ENCODE assay signal across 8 mouse cellular contexts in genomic region chr5:96209916-96210583, GRCm38 (mm10). TPM values are rescaled to one million over a fixed set of nuclear protein-coding genes. Genes with fewer than 3 reads are reported as not detected.
DNase-seq lines count a peak whose midpoint lies in the region; ATAC-seq and TF ChIP-seq lines count a peak whose summit lies in the region.

No protein-coding gene starts in this region.

- no peaks in the 10 kb centered on the region; the same call in 1 of the 2 replicates for H3K27me3 ChIP-seq in ES-Bruce4 (ENCODE audit: control insufficient read depth, insufficient read depth, low read length, poor library complexity, severe bottlenecking)
- H3K27me3 ChIP-seq in forebrain, embryonic 13.5 days, result no peaks in the 10 kb centered on the region
- no peaks in the 10 kb centered on the region for H3K27me3 ChIP-seq in liver, postnatal 0 days (ENCODE audit: insufficient read depth, low read length)
- no peaks in the 10 kb centered on the region for H3K27me3 ChIP-seq in neural tube, embryonic 14.5 days (ENCODE audit: control insufficient read depth, insufficient read depth, low read length)

- no peak for TF ChIP-seq CTCF in ES-Bruce4 (IDR thresholded peaks at IDR 0.05; ENCODE audit: low read depth, low read length)
- TF ChIP-seq CTCF in liver, postnatal 0 days (IDR thresholded peaks at IDR 0.05; ENCODE audit: low read depth), result no peak

- H3K9me3 ChIP-seq in ES-Bruce4 (replicated peaks; ENCODE audit: control insufficient read depth, insufficient read depth, low read length, poor library complexity, severe bottlenecking), result no peaks in the 10 kb centered on the region
- H3K9me3 ChIP-seq in forebrain, embryonic 13.5 days (replicated peaks), result no peaks in the 10 kb centered on the region
- H3K9me3 ChIP-seq in liver, postnatal 0 days (ENCODE audit: low read length), result no peaks in the 10 kb centered on the region
- H3K9me3 ChIP-seq in neural tube, embryonic 14.5 days (ENCODE audit: control insufficient read depth, low read length), result no peaks in the 10 kb centered on the region

- WGBS in forebrain, embryonic 13.5 days, result under 1% methylated on average over 35 of the region's 35 CpGs
- WGBS in large intestine, adult 2 months, result under 1% methylated on average over 35 of the region's 35 CpGs
- WGBS in liver, postnatal 0 days (ENCODE audit: insufficient replicate concordance), result under 1% methylated on average over 35 of the region's 35 CpGs
- WGBS in neural tube, embryonic 14.5 days, result under 1% methylated on average over 35 of the region's 35 CpGs

- peak overlapping the region; percentile 85 for H3K4me3 ChIP-seq in ES-Bruce4 (ENCODE audit: low read depth, low read length)
- peak overlapping the region; percentile 84 for H3K4me3 ChIP-seq in forebrain, embryonic 13.5 days
- H3K4me3 ChIP-seq in liver, postnatal 0 days (ENCODE audit: low read depth, low read length), result peak overlapping the region; percentile 73
- peak overlapping the region; percentile 68 for H3K4me3 ChIP-seq in neural tube, embryonic 14.5 days (ENCODE audit: low read depth, low read length)

- H3K4me1 ChIP-seq in ES-Bruce4 (ENCODE audit: control insufficient read depth, insufficient read depth, low read length), result no peaks in the 10 kb centered on the region
- H3K4me1 ChIP-seq in forebrain, embryonic 13.5 days, result peaks cover 24% of the 10 kb centered on the region
- H3K4me1 ChIP-seq in liver, postnatal 0 days (ENCODE audit: insufficient read depth), result peaks cover 27% of the 10 kb centered on the region
- peaks cover 7% of the 10 kb centered on the region; the same call in 1 of the 2 replicates for H3K4me1 ChIP-seq in neural tube, embryonic 14.5 days (ENCODE audit: control insufficient read depth, insufficient read depth, low read length)

- no peak overlapping the region for H3K27ac ChIP-seq in ES-Bruce4 (ENCODE audit: insufficient read depth, low read length)
- peak overlapping the region; percentile 51; the same call in 1 of the 2 replicates for H3K27ac ChIP-seq in forebrain, embryonic 13.5 days
- H3K27ac ChIP-seq in liver, postnatal 0 days (ENCODE audit: low read depth), result peak overlapping the region; percentile 73
- H3K27ac ChIP-seq in neural tube, embryonic 14.5 days (ENCODE audit: low read depth, low read length), result peak overlapping the region; percentile 41; the same call in 1 of the 2 replicates

- 0 out of 2 replicates have a peak, but pooled peaks have one; percentile 29 for TF ChIP-seq EP300 in ES-Bruce4 (IDR thresholded peaks at IDR 0.05; ENCODE audit: insufficient read depth, low read depth, low read length)
- TF ChIP-seq EP300 in liver, postnatal 0 days (IDR thresholded peaks at IDR 0.05; ENCODE audit: low read depth), result peak; percentile 78; the same call in 1 of the 2 replicates

- intact Hi-C loops in heart, postnatal 10 days (cut with DNase I), result loop anchor here (2.0 to 5.0 kb wide), 2 partner anchors 49 to 123 kb away; no protein-coding TSS in a partner anchor

- H3K4me2 ChIP-seq in forebrain, embryonic 13.5 days, result peak overlapping the region; percentile 75
- peak overlapping the region; percentile 80 for H3K4me2 ChIP-seq in liver, postnatal 0 days (ENCODE audit: low read depth, low read length)
- H3K4me2 ChIP-seq in neural tube, embryonic 14.5 days (ENCODE audit: low read depth, low read length), result peak overlapping the region; percentile 71

- peak; percentile 95 to 97 for DNase-seq in heart, postnatal 10 days
- peak; percentile 78 for DNase-seq in large intestine, adult 2 months (ENCODE audit: low read depth, low spot score)
- peak; percentile 93 for DNase-seq in liver, postnatal 0 days
- DNase-seq in testis, postnatal 10 days (ENCODE audit: low spot score), result peak; percentile 91

- H3K36me3 ChIP-seq in ES-Bruce4 (ENCODE audit: control insufficient read depth, insufficient read depth, low read length, poor library complexity, severe bottlenecking), result peaks cover 4% of the 10 kb centered on the region
- H3K36me3 ChIP-seq in forebrain, embryonic 13.5 days (ENCODE audit: poor library complexity, severe bottlenecking), result peaks cover 7% of the 10 kb centered on the region
- H3K36me3 ChIP-seq in liver, postnatal 0 days (replicated peaks; ENCODE audit: insufficient read depth, low read length), result peaks cover 10% of the 10 kb centered on the region
- H3K36me3 ChIP-seq in neural tube, embryonic 14.5 days (ENCODE audit: control insufficient read depth, insufficient read depth, low read length), result no peaks in the 10 kb centered on the region

- H3K9ac ChIP-seq in ES-Bruce4 (ENCODE audit: low read depth, poor library complexity, severe bottlenecking), result peak overlapping the region; percentile 60
- H3K9ac ChIP-seq in forebrain, embryonic 13.5 days, result peak overlapping the region; percentile 77
- peak overlapping the region; percentile 71 for H3K9ac ChIP-seq in liver, postnatal 0 days (replicated peaks)
- peak overlapping the region; percentile 61 for H3K9ac ChIP-seq in neural tube, embryonic 14.5 days (replicated peaks; ENCODE audit: low read depth, low read length)

- peak; percentile 92 for ATAC-seq in cerebellum, adult (ENCODE audit: insufficient number of reproducible peaks, low FRiP score, low TSS enrichment)
- ATAC-seq in forebrain, embryonic 13.5 days, result peak; percentile 98
- ATAC-seq in liver, postnatal 0 days, result peak; percentile 98
- peak; percentile 98 for ATAC-seq in neural tube, embryonic 14.5 days (ENCODE audit: low read depth)

- TF ChIP-seq POLR2A in ES-Bruce4 (IDR thresholded peaks at IDR 0.05; ENCODE audit: insufficient read depth, low read length), result peak; percentile 98

RNA-seq across cellular contexts. Expression of gene Mrpl1, which starts 0.8 kb away (rescaled TPM):
- 35.5 and 36.9 TPM in 2 replicates for polyA plus RNA-seq in ES-Bruce4 (2011; ENCODE audit: insufficient read depth, insufficient read length, low read depth, missing spikeins)
- 18.5 and 18.7 TPM in 2 replicates for polyA plus RNA-seq in forebrain, embryonic 13.5 days (2015; fragmentation: Nextera tagmentation; extraction: Ambion mirVana)
- 10 to 100 TPM; 25.1 to 27.0 TPM for total RNA-seq in heart, postnatal 10 days (2021)
- 3.1 and 3.4 TPM in 2 replicates for polyA plus RNA-seq in large intestine, adult 2 months (2012; rRNA removed)
- polyA plus RNA-seq in liver, postnatal 0 days (2015; fragmentation: Nextera tagmentation; extraction: Ambion mirVana), result 14.6 and 15.1 TPM in 2 replicates
- polyA plus RNA-seq in neural tube, embryonic 14.5 days (2014; fragmentation: Nextera tagmentation; extraction: Ambion mirVana), result 17.7 and 19.5 TPM in 2 replicates

RNA-seq across cellular contexts. Expression of gene Cnot6l, which starts 46.1 kb away (rescaled TPM):
- 42.6 and 47.1 TPM in 2 replicates for polyA plus RNA-seq in ES-Bruce4 (2011; ENCODE audit: insufficient read depth, insufficient read length, low read depth, missing spikeins)
- 12.0 and 12.6 TPM in 2 replicates for polyA plus RNA-seq in forebrain, embryonic 13.5 days (2015; fragmentation: Nextera tagmentation; extraction: Ambion mirVana)
- 100 to 1,000 TPM in 1 of 2 experiments, 10 to 100 TPM in 1; 74.8 to 102 TPM for total RNA-seq in heart, postnatal 10 days (2021)
- polyA plus RNA-seq in large intestine, adult 2 months (2012; rRNA removed), result 3.8 and 6.3 TPM in 2 replicates
- polyA plus RNA-seq in liver, postnatal 0 days (2015; fragmentation: Nextera tagmentation; extraction: Ambion mirVana), result 10.5 and 12.6 TPM in 2 replicates
- 17.9 and 20.0 TPM in 2 replicates for polyA plus RNA-seq in neural tube, embryonic 14.5 days (2014; fragmentation: Nextera tagmentation; extraction: Ambion mirVana)
